Mouse (Mus musculus) bone marrow, adult 2 months (tissue): ENCODE data around the gene Lenep.

Experiments
- CTCF ChIP-seq: fragments of 200-500 bp; IDR thresholded peaks from 2 replicates; pipeline ENCODE4 v1.5.1; 2011; ENCODE audit warnings: low read length, control low read depth; ENCODE audit not compliant: control insufficient read depth, insufficient read depth
- POLR2A ChIP-seq: fragments of 200-500 bp; IDR thresholded peaks from 2 replicates; pipeline ENCODE4 v1.6.1; 2011; ENCODE audit warnings: low read depth, mild to moderate bottlenecking, control low read depth, low read length, borderline replicate concordance; ENCODE audit not compliant: control insufficient read depth

DNA sequence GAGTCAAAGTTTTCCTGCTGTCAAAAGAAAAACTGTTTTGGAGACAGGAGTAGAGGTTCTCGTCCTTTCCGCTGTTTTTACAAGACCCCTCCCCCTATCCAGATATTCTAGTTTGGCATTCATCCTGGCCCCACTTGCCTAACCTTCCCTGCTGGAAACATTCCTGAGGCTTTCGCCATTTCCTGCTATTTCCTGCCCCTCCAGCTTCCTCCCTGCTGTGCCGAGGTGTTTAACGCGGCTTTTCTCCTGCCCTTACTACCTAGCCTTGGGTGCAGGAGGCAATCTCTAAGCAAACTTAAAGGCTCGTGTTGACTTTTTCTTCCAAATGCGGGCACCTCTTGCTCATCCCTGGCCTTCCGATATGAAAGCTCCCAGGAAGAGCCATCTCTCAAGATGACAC lies 17.0 kb upstream of the Lenep start:
- TF ChIP-seq CTCF (no peak), POLR2A (no peak)
